Mouse (Mus musculus) liver, embryonic 15.5 days (tissue): ENCODE results near the gene Tmem268. TPM values are rescaled to one million over a fixed set of nuclear protein-coding genes. Genes with fewer than 3 reads are reported as not detected.

Experiments used
- ATAC-seq: fragments of 200-750 bp; cut with Nextera tagmentation; 2 replicates; pipeline ENCODE4 v1.8.0; 2017; ENCODE audit warnings: moderate number of reproducible peaks, mild to moderate bottlenecking, moderate library complexity; ENCODE audit not compliant: insufficient read depth
- H3K27ac ChIP-seq: fragments of 300-500 bp; sonication (generic); replicated peaks from 2 replicates; pipeline ENCODE4 v1.5.1; 2015; ENCODE audit warnings: mild to moderate bottlenecking, inconsistent platforms
- H3K27me3 ChIP-seq: fragments of 300-500 bp; sonication (generic); 2 replicates; pipeline ENCODE4 v1.6.1; 2015; ENCODE audit warnings: mild to moderate bottlenecking, inconsistent platforms
- H3K36me3 ChIP-seq: fragments of 300-500 bp; sonication (generic); replicated peaks from 2 replicates; pipeline ENCODE4 v1.6.1; 2015; ENCODE audit warnings: moderate library complexity, mild to moderate bottlenecking, inconsistent platforms
- H3K4me1 ChIP-seq: fragments of 300-500 bp; sonication (generic); replicated peaks from 2 replicates; pipeline ENCODE4 v1.6.1; 2015; ENCODE audit warnings: inconsistent platforms
- H3K4me2 ChIP-seq: fragments of 300-500 bp; sonication (generic); 2 replicates; pipeline ENCODE4 v1.6.1; 2015; ENCODE audit warnings: moderate library complexity, mild to moderate bottlenecking, inconsistent platforms
- H3K4me3 ChIP-seq: fragments of 300-500 bp; sonication (generic); replicated peaks from 2 replicates; pipeline ENCODE4 v1.5.1; 2015; ENCODE audit warnings: mild to moderate bottlenecking, inconsistent platforms
- H3K9ac ChIP-seq: fragments of 300-500 bp; sonication (generic); 2 replicates; pipeline ENCODE4 v1.6.1; 2015; ENCODE audit warnings: moderate library complexity, mild to moderate bottlenecking, inconsistent platforms
- H3K9me3 ChIP-seq: fragments of 300-500 bp; sonication (generic); replicated peaks from 2 replicates; pipeline ENCODE4 v1.6.1; 2016; ENCODE audit warnings: inconsistent platforms
- WGBS: fragments of 180-500 bp; shearing (Covaris S2); methylation state at CpG from one replicate; pipeline ENCODE4 v1.1.7; 2015; ENCODE audit warnings: mixed read lengths; ENCODE audit not compliant: insufficient replicate concordance; 5-methylcytosine and 5-hydroxymethylcytosine counted together
- polyA plus RNA-seq: library from polyadenylated mRNA; unstranded; fragments of >200 nt; fragmentation: Nextera tagmentation; extraction: Ambion mirVana; gene quantifications from 2 replicates; pipeline ENCODE4 v1.2.1, GENCODE M21; 2015

The Tmem268 gene
- polyA plus RNA-seq, 1 experiment from 2014 or later, result 9.6 TPM

- H3K9me3 ChIP-seq, result no peaks in the 10 kb centered on the region
- peak overlapping the region; percentile 79; the same call in 1 of the 2 replicates for H3K27ac ChIP-seq
- peaks cover 73% of the 10 kb centered on the region for H3K4me1 ChIP-seq
- H3K36me3 ChIP-seq, result peaks cover 14% of the 10 kb centered on the region
- WGBS, result 54% methylated on average over 5 of the region's 5 CpGs
- H3K4me2 ChIP-seq, result no peak overlapping the region
- H3K27me3 ChIP-seq, result no peaks in the 10 kb centered on the region
- no peak overlapping the region for H3K4me3 ChIP-seq
- no peak overlapping the region for H3K9ac ChIP-seq
- ATAC-seq, result no peak
Measured at GRCm38 (mm10) chr4:63556665-63557064, 1.9 kb upstream of the Tmem268 start.

GRCm38 (mm10) chr4:63557124-63558059 lies 1.2 kb upstream of the Tmem268 start:
- peak overlapping the region; percentile 79 for H3K27ac ChIP-seq
- 32% methylated on average over 16 of the region's 16 CpGs for WGBS

GRCm38 (mm10) chr4:63559127-63559697 lies 631 bp downstream of the Tmem268 start:
- ATAC-seq, result no peak
- Histone ChIP-seq H3K27ac (peak overlapping the region; percentile 79), H3K4me1 (peaks cover 77% of the 10 kb centered on the region), H3K4me2 (peak overlapping the region; percentile 93), H3K27me3 (no peaks in the 10 kb centered on the region), H3K9ac (peak overlapping the region; percentile 74; the same call in 1 of the 2 replicates), H3K9me3 (no peaks in the 10 kb centered on the region), H3K36me3 (no peaks in the 10 kb centered on the region), H3K4me3 (peak overlapping the region; percentile 71)
- 43% methylated on average over 9 of the region's 9 CpGs for WGBS

More at GRCm38 (mm10) chr4:63557124-63558059, 1.2 kb upstream of the Tmem268 start:
- no peak for ATAC-seq
- Histone ChIP-seq H3K27me3 (no peaks in the 10 kb centered on the region), H3K9ac (peak overlapping the region; percentile 74; the same call in 1 of the 2 replicates), H3K4me1 (peaks cover 79% of the 10 kb centered on the region), H3K9me3 (no peaks in the 10 kb centered on the region), H3K4me3 (peak overlapping the region; percentile 71), H3K36me3 (peaks cover 6% of the 10 kb centered on the region), H3K4me2 (peak overlapping the region; percentile 93)

DNA sequence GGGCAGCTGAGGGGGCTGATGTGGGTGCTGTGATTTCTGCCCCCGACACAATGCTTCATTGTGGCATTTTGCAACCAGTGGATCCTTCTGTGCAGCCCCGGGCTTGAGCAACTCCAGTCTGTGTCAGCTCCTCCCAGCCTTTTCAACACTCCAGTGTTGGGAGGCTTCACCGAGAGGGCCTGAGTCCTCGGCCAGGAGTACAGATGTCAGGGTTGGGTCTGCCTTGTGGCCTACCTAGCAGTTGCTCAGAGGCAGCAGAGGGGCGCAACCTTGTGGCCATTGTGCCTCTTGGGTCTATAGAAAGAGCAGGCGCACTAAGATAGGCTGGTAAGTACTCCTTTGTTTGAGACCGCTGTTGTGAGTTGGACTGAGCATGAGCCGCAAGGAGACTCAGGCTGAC lies 1.5 kb downstream of the Tmem268 start:
- Histone ChIP-seq H3K36me3 (no peaks in the 10 kb centered on the region), H3K9ac (no peak overlapping the region), H3K27ac (peak overlapping the region; percentile 79), H3K4me2 (peak overlapping the region; percentile 93), H3K9me3 (no peaks in the 10 kb centered on the region), H3K4me1 (peaks cover 69% of the 10 kb centered on the region), H3K27me3 (no peaks in the 10 kb centered on the region), H3K4me3 (peak overlapping the region; percentile 71)
- ATAC-seq, result no peak
- WGBS, result 66% methylated on average over 8 of the region's 8 CpGs

- H3K9me3 ChIP-seq, result no peaks in the 10 kb centered on the region
- 23% methylated on average over 7 of the region's 7 CpGs for WGBS
- H3K9ac ChIP-seq, result no peak overlapping the region; the same call in 1 of the 2 replicates
- peak overlapping the region; percentile 93 for H3K4me2 ChIP-seq
- peaks cover 54% of the 10 kb centered on the region for H3K4me1 ChIP-seq
- H3K36me3 ChIP-seq, result no peaks in the 10 kb centered on the region
- H3K27me3 ChIP-seq, result no peaks in the 10 kb centered on the region
- peak; percentile 38 for ATAC-seq
- peak overlapping the region; percentile 55 for H3K27ac ChIP-seq
- H3K4me3 ChIP-seq, result 0 out of 2 replicates have a peak overlapping the region, but pooled peaks have one; percentile 4
Measured at GRCm38 (mm10) chr4:63561861-63562675, 3.5 kb downstream of the Tmem268 start.

DNA sequence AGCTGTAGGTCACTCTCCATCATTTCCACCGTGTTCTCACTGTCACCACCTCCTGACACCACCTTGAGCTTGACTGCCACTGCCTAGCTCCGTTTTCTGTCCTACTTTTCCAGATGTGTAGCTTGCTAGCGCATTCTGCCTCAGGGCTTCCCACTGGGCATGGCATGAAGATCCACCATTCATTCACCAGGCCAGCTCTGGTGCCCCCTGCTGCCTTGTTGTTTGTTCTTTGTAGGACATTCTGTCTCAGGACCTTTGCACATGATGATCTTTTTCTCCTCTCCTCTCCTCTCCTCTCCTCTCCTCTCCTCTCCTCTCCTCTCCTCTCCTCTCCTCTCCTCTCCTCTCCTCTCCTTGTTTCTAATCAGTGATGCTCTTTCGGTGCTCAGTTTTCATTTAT lies 4.2 kb downstream of the Tmem268 start:
- peak overlapping the region; percentile 55 for H3K27ac ChIP-seq
- ATAC-seq, result no peak
- no peaks in the 10 kb centered on the region for H3K27me3 ChIP-seq
- 67% methylated on average over 4 of the region's 4 CpGs for WGBS
- no peak overlapping the region for H3K4me3 ChIP-seq
- no peaks in the 10 kb centered on the region for H3K9me3 ChIP-seq
- peaks cover 47% of the 10 kb centered on the region for H3K4me1 ChIP-seq
- H3K4me2 ChIP-seq, result 0 out of 2 replicates have a peak overlapping the region, but pooled peaks have one; percentile 93
- H3K9ac ChIP-seq, result no peak overlapping the region; the same call in 1 of the 2 replicates
- no peaks in the 10 kb centered on the region for H3K36me3 ChIP-seq

- Histone ChIP-seq H3K27ac (no peak overlapping the region), H3K27me3 (no peaks in the 10 kb centered on the region), H3K9ac (no peak overlapping the region), H3K4me3 (no peak overlapping the region), H3K4me1 (no peaks in the 10 kb centered on the region), H3K4me2 (no peak overlapping the region), H3K9me3 (no peaks in the 10 kb centered on the region), H3K36me3 (0 out of 2 replicates have a peak, but pooled peaks cover 5% of the 10 kb centered on the region)
- ATAC-seq, result no peak
- WGBS, result 75% methylated on average over 10 of the region's 10 CpGs
Measured at GRCm38 (mm10) chr4:63567712-63568390, 9.3 kb downstream of the Tmem268 start.

GRCm38 (mm10) chr4:63569322-63569721 lies 10.7 kb downstream of the Tmem268 start:
- Histone ChIP-seq H3K9ac (no peak overlapping the region), H3K4me1 (no peaks in the 10 kb centered on the region), H3K36me3 (peaks cover 13% of the 10 kb centered on the region; the same call in 1 of the 2 replicates), H3K4me3 (no peak overlapping the region), H3K27ac (no peak overlapping the region), H3K27me3 (no peaks in the 10 kb centered on the region), H3K9me3 (no peaks in the 10 kb centered on the region), H3K4me2 (no peak overlapping the region)
- no peak for ATAC-seq
- 74% methylated on average over 8 of the region's 8 CpGs for WGBS

DNA sequence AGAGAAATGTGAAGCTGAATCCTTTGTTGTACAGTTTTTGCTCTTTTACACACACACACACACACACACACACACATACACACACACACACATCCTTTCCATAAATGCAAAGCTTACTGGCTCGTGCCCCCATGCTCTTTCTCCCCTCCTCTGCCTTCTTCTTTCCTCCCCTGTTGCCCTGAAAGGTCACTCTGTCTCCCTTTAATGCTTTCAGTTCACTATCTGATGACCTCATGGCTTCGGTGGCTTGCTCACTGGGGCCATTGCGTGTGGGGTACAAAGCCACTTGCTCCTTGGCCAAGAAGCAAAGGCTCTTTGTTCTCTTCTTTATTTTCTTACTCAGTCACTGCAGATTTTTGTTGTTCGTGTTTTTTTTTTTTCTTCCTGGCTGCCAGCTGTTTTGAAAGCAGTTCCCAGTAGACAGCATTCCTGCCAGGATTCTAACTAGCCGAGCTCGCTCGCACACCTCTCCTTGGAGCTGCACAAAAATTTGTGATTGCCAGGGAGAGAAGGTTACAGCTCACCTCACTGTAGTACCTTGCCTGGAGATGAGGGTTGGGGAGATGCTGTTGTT lies 11.7 kb downstream of the Tmem268 start:
- no peak for ATAC-seq
- Histone ChIP-seq H3K4me2 (no peak overlapping the region), H3K27ac (no peak overlapping the region), H3K4me3 (no peak overlapping the region), H3K27me3 (no peaks in the 10 kb centered on the region), H3K9me3 (no peaks in the 10 kb centered on the region), H3K36me3 (peaks cover 13% of the 10 kb centered on the region; the same call in 1 of the 2 replicates), H3K9ac (no peak overlapping the region), H3K4me1 (no peaks in the 10 kb centered on the region)
- WGBS, result 58% methylated on average over 7 of the region's 7 CpGs

GRCm38 (mm10) chr4:63572621-63573020 lies 14.0 kb downstream of the Tmem268 start:
- Histone ChIP-seq H3K27ac (no peak overlapping the region), H3K27me3 (no peaks in the 10 kb centered on the region), H3K4me3 (no peak overlapping the region), H3K4me2 (no peak overlapping the region), H3K9me3 (no peaks in the 10 kb centered on the region), H3K4me1 (no peaks in the 10 kb centered on the region), H3K9ac (no peak overlapping the region), H3K36me3 (peaks cover 18% of the 10 kb centered on the region)
- 58% methylated on average over 5 of the region's 5 CpGs for WGBS
- no peak for ATAC-seq
